ENCODE assay signal across 15 mouse cellular contexts in the genomic region with DNA sequence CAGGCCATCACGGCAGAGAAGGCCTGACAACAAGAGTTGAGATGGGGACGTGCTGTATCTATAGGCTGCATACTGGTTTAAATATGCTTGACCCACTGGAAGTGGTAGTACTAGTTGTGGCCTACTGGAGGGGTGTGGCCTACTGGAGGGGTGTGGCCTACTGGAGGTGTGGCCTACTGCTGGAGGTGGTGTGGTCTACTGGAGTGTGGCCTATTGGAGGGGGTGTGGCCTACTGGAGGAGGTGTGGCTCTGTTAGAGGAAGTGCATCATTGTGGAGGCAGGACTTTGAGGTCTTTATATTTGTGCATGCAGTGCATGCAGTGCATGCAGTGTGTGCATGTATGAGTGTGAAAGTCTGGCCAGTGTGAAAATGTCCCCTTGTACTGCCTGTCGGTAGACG. TPM values are rescaled to one million over a fixed set of nuclear protein-coding genes. Genes with fewer than 3 reads are reported as not detected.
DNase-seq lines count a peak whose midpoint lies in the region; ATAC-seq and TF ChIP-seq lines count a peak whose summit lies in the region.
"Had no signal": no experiment of that assay in that cellular context is flagged by ENCODE, and none has a peak within 500 bp of the region (broad histone marks: within the 10 kb centered on the region; RNA-seq: fewer than 3 reads in every experiment).

No protein-coding gene starts in this region.

- no peaks in the 10 kb centered on the region for H3K9me3 ChIP-seq in lung, embryonic 14.5 days (ENCODE audit: low read depth, low read length)

- H3K4me1 ChIP-seq in lung, embryonic 14.5 days (ENCODE audit: insufficient read depth): no peaks in the 10 kb centered on the region
- H3K4me1 ChIP-seq: midbrain, embryonic 12.5 days had no signal

- no peaks in the 10 kb centered on the region for H3K36me3 ChIP-seq in lung, embryonic 14.5 days (ENCODE audit: insufficient read depth)
- H3K36me3 ChIP-seq: embryonic facial prominence, embryonic 10.5 days; midbrain, embryonic 12.5 days had no signal

- DNase-seq in lung, embryonic 14.5 days: no peak
- DNase-seq in lung, postnatal 10 days: no peak
- peak; percentile 91 for DNase-seq in R1 (ENCODE audit: low read depth, low spot score)
- DNase-seq in cerebellum, adult 8-10 months: no peak
- no peak for DNase-seq in frontal cortex, postnatal 36 days (ENCODE audit: low spot score in 2 of 2)
- DNase-seq in adrenal gland, adult 8-10 months: no peak
- DNase-seq: cerebellum, postnatal 25 days; heart, adult 11 months; kidney, postnatal 4 days; lung, postnatal 14 days had no signal

- H3K9ac ChIP-seq in lung, embryonic 14.5 days: no peak overlapping the region
- H3K9ac ChIP-seq: midbrain, embryonic 12.5 days had no signal

- no peak overlapping the region for H3K4me2 ChIP-seq in lung, embryonic 14.5 days
- H3K4me2 ChIP-seq: midbrain, embryonic 12.5 days had no signal

- no peak overlapping the region for H3K27ac ChIP-seq in lung, embryonic 14.5 days (ENCODE audit: low read depth)
- H3K27ac ChIP-seq: embryonic facial prominence, embryonic 10.5 days; midbrain, embryonic 12.5 days had no signal

- no peak for TF ChIP-seq CTCF in lung, embryonic 14.5 days (IDR thresholded peaks at IDR 0.05; ENCODE audit: low read depth)

- 96% methylated on average over 4 of the region's 4 CpGs for WGBS in lung, embryonic 14.5 days

- 0 out of 2 replicates have a peak, but pooled peaks have one; percentile 18 for ATAC-seq in lung, embryonic 14.5 days (ENCODE audit: insufficient read depth)
- ATAC-seq in megakaryocyte-erythroid progenitor cell, adult 5-6 weeks (replicated peaks; ENCODE audit: low FRiP score, low TSS enrichment, poor library complexity, severe bottlenecking): 0 out of 2 replicates have a peak, but pooled peaks have one; percentile 31
- ATAC-seq: activated CD4-positive, CD25-positive, alpha-beta regulatory T cell, adult 4 months; hindbrain, embryonic 16.5 days had no signal

- H3K27me3 ChIP-seq in lung, embryonic 14.5 days (ENCODE audit: insufficient read depth, low read length): no peaks in the 10 kb centered on the region
- H3K27me3 ChIP-seq: midbrain, embryonic 12.5 days had no signal

- no peak overlapping the region for H3K4me3 ChIP-seq in lung, embryonic 14.5 days (ENCODE audit: low read depth, low read length)
- H3K4me3 ChIP-seq: embryonic facial prominence, embryonic 10.5 days; midbrain, embryonic 12.5 days had no signal

RNA-seq across cellular contexts. Expression of a gene that starts 45.3 kb away (rescaled TPM):
- polyA plus RNA-seq in lung, embryonic 14.5 days (2014; fragmentation: Nextera tagmentation; extraction: Ambion mirVana): 72.6 and 74.7 TPM in 2 replicates
- total RNA-seq in megakaryocyte-erythroid progenitor cell, adult 5-6 weeks (2014; fragmentation: Nextera tagmentation): 9.0 and 9.3 TPM in 2 replicates
- 6.4 and 7.8 TPM in 2 replicates for total RNA-seq in megakaryocyte-erythroid progenitor cell, adult 5-6 weeks (2017)
- total RNA-seq in adrenal gland, adult 8-10 months (2022): 10 to 100 TPM; 44.7 to 78.5 (median 58.4) TPM

Comparison
In these comparisons a context has a peak if more than half of its experiments do, and no peak if none do; other contexts are left out.
1. RNA of a gene that starts 45.3 kb away (total RNA-seq): 44.7 to 78.5 TPM in adrenal gland, adult 8-10 months; 6.4 to 9.3 TPM in megakaryocyte-erythroid progenitor cell, adult 5-6 weeks; every median in the first group is over 4 times any median in the second.